Mouse (Mus musculus) limb, embryonic 11.5 days (tissue): ENCODE measurements at regions not wholly inside any gene's neighbourhood (a gene's known extent, or its start where the extent isn't known, plus 50 kb on each side); places are given as distances from the start of the nearest gene placed in this dataset.
A peak's percentile ranks its signal among the peaks of the same experiment; 100 is the strongest.

Experiments used
- ATAC-seq: fragments of 200-750 bp; cut with Nextera tagmentation; 2 replicates; pipeline ENCODE4 v1.8.0; 2017; ENCODE audit warnings: low read depth; ENCODE audit not compliant: insufficient number of reproducible peaks, low FRiP score, low TSS enrichment
- DNase-seq: peaks from one replicate; pipeline ENCODE4 v3.0.0-alpha.2; 2015; ENCODE audit warnings: low spot score
- H3K27ac ChIP-seq: fragments of 300-500 bp; sonication (generic); replicated peaks from 2 replicates; pipeline ENCODE4 v1.5.1; 2014; ENCODE audit warnings: low read depth, mild to moderate bottlenecking, low read length
- H3K27me3 ChIP-seq: fragments of 300-500 bp; sonication (generic); 2 replicates; pipeline ENCODE4 v1.6.1; 2014; ENCODE audit warnings: mild to moderate bottlenecking, low read length, mixed read lengths; ENCODE audit not compliant: control insufficient read depth, insufficient read depth
- H3K36me3 ChIP-seq: fragments of 300-500 bp; sonication (generic); 2 replicates; pipeline ENCODE4 v1.6.1; 2014; ENCODE audit warnings: mild to moderate bottlenecking, low read length, moderate library complexity, mixed read lengths; ENCODE audit not compliant: control insufficient read depth, insufficient read depth
- H3K4me1 ChIP-seq: fragments of 300-500 bp; sonication (generic); 2 replicates; pipeline ENCODE4 v1.6.1; 2014; ENCODE audit warnings: low read length, mixed read lengths; ENCODE audit not compliant: control insufficient read depth, insufficient read depth
- H3K4me2 ChIP-seq: fragments of 300-500 bp; sonication (generic); 2 replicates; pipeline ENCODE4 v1.6.1; 2014; ENCODE audit warnings: low read depth, mild to moderate bottlenecking, moderate library complexity; ENCODE audit not compliant: severe bottlenecking
- H3K4me3 ChIP-seq: fragments of 300-500 bp; sonication (generic); 2 replicates; pipeline ENCODE4 v1.5.1; 2014; ENCODE audit warnings: low read depth, low read length
- H3K9ac ChIP-seq: fragments of 300-500 bp; sonication (generic); 2 replicates; pipeline ENCODE4 v1.6.1; 2014; ENCODE audit warnings: mild to moderate bottlenecking, low read length
- H3K9me3 ChIP-seq: fragments of 300-500 bp; sonication (generic); 2 replicates; pipeline ENCODE4 v1.6.1; 2016; ENCODE audit warnings: low read length; ENCODE audit not compliant: control insufficient read depth
- WGBS: fragments of 180-500 bp; shearing (Covaris S2); extraction: QIAGEN DNeasy Blood & Tissue Kit; methylation state at CpG from one replicate; pipeline ENCODE4 v1.1.7; 2014; 5-methylcytosine and 5-hydroxymethylcytosine counted together

- Histone ChIP-seq H3K36me3 (no peaks in the 10 kb centered on the region), H3K4me3 (no peak overlapping the region), H3K9ac (no peak overlapping the region), H3K4me1 (no peaks in the 10 kb centered on the region), H3K9me3 (no peaks in the 10 kb centered on the region), H3K27ac (no peak overlapping the region), H3K4me2 (no peak overlapping the region), H3K27me3 (no peaks in the 10 kb centered on the region)
- WGBS, result 59% methylated on average over 2 of the region's 2 CpGs
- ATAC-seq (no peak), DNase-seq (no peak)
Measured at GRCm38 (mm10) chr2:80717979-80718378, 100.9 kb downstream of the Nup35 start.

- DNase-seq, result no peak
- Histone ChIP-seq H3K27ac (no peak overlapping the region), H3K36me3 (no peaks in the 10 kb centered on the region), H3K9me3 (no peaks in the 10 kb centered on the region), H3K4me3 (no peak overlapping the region), H3K4me1 (no peaks in the 10 kb centered on the region), H3K4me2 (no peak overlapping the region), H3K9ac (no peak overlapping the region), H3K27me3 (no peaks in the 10 kb centered on the region)
- 84% methylated on average over 5 of the region's 5 CpGs for WGBS
- ATAC-seq, result no peak
Measured at GRCm38 (mm10) chr2:80724085-80724484, 107.0 kb downstream of the Nup35 start.

DNA sequence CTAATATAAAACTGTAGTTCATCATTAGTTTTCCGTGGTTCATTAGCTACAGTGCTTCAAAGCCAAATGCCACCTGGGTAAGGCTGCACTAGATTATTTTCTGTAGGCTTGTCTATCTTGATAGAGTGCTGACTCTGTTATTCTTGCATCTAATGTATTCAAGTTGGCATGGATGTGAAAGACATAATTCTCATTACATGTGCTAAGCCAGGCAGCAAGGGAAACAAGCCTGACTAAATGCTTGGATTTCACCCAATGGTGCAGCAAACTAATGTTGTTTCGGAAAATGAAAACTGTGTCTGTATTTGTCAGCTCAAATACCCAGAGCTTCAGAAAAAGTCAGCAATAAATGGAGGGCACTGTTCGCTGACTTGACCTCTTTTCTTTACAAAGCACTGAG is 114.3 kb downstream of the Nup35 start:
- Histone ChIP-seq H3K27me3 (no peaks in the 10 kb centered on the region), H3K36me3 (no peaks in the 10 kb centered on the region), H3K27ac (no peak overlapping the region), H3K4me2 (no peak overlapping the region), H3K9ac (no peak overlapping the region), H3K9me3 (no peaks in the 10 kb centered on the region), H3K4me3 (no peak overlapping the region), H3K4me1 (no peaks in the 10 kb centered on the region)
- no peak for DNase-seq
- WGBS, result 92% methylated on average over 3 of the region's 3 CpGs
- ATAC-seq, result no peak

- H3K27me3 ChIP-seq, result no peaks in the 10 kb centered on the region
- no peak for ATAC-seq
- WGBS, result 82% methylated on average over 6 of the region's 6 CpGs
Measured at GRCm38 (mm10) chr2:80746737-80747136, 129.7 kb downstream of the Nup35 start.

GRCm38 (mm10) chr2:80762013-80762612 is 145.1 kb downstream of the Nup35 start:
- Histone ChIP-seq H3K27me3 (no peaks in the 10 kb centered on the region), H3K4me3 (no peak overlapping the region), H3K27ac (no peak overlapping the region), H3K4me1 (no peaks in the 10 kb centered on the region), H3K9me3 (no peaks in the 10 kb centered on the region), H3K9ac (no peak overlapping the region), H3K36me3 (no peaks in the 10 kb centered on the region), H3K4me2 (no peak overlapping the region)
- WGBS, result 32% methylated on average over 3 of the region's 3 CpGs
- DNase-seq (peak; percentile 45), ATAC-seq (no peak)

More at GRCm38 (mm10) chr2:80746737-80747136, 129.7 kb downstream of the Nup35 start:
- no peaks in the 10 kb centered on the region for H3K9me3 ChIP-seq
- no peak overlapping the region for H3K27ac ChIP-seq
- H3K36me3 ChIP-seq, result no peaks in the 10 kb centered on the region
- H3K4me3 ChIP-seq, result no peak overlapping the region
- DNase-seq, result no peak
- H3K4me2 ChIP-seq, result no peak overlapping the region
- H3K9ac ChIP-seq, result no peak overlapping the region
- no peaks in the 10 kb centered on the region for H3K4me1 ChIP-seq

GRCm38 (mm10) chr2:80771176-80771575 is 154.1 kb downstream of the Nup35 start:
- WGBS, result 67% methylated on average over 5 of the region's 5 CpGs
- no peaks in the 10 kb centered on the region for H3K36me3 ChIP-seq
- H3K4me3 ChIP-seq, result no peak overlapping the region
- no peak for ATAC-seq
- H3K27me3 ChIP-seq, result no peaks in the 10 kb centered on the region
- H3K9ac ChIP-seq, result no peak overlapping the region
- H3K27ac ChIP-seq, result no peak overlapping the region
- no peak for DNase-seq
- no peaks in the 10 kb centered on the region for H3K4me1 ChIP-seq
- no peaks in the 10 kb centered on the region for H3K9me3 ChIP-seq
- H3K4me2 ChIP-seq, result no peak overlapping the region

GRCm38 (mm10) chr2:80772455-80772854 is 155.4 kb downstream of the Nup35 start:
- ATAC-seq (no peak), DNase-seq (no peak)
- 75% methylated on average over 3 of the region's 3 CpGs for WGBS
- no peak overlapping the region for H3K9ac ChIP-seq
- H3K4me2 ChIP-seq, result no peak overlapping the region
- no peaks in the 10 kb centered on the region for H3K9me3 ChIP-seq
- no peaks in the 10 kb centered on the region for H3K27me3 ChIP-seq
- no peak overlapping the region for H3K4me3 ChIP-seq
- no peaks in the 10 kb centered on the region for H3K36me3 ChIP-seq
- no peaks in the 10 kb centered on the region for H3K4me1 ChIP-seq
- no peak overlapping the region for H3K27ac ChIP-seq

GRCm38 (mm10) chr2:80786370-80786769 is 169.3 kb downstream of the Nup35 start:
- no peaks in the 10 kb centered on the region for H3K27me3 ChIP-seq
- WGBS, result 87% methylated on average over 4 of the region's 4 CpGs
- H3K4me3 ChIP-seq, result no peak overlapping the region
- no peak overlapping the region for H3K4me2 ChIP-seq
- no peaks in the 10 kb centered on the region for H3K4me1 ChIP-seq
- no peak for ATAC-seq
- H3K9ac ChIP-seq, result no peak overlapping the region
- H3K9me3 ChIP-seq, result no peaks in the 10 kb centered on the region
- no peak for DNase-seq
- H3K36me3 ChIP-seq, result no peaks in the 10 kb centered on the region
- H3K27ac ChIP-seq, result no peak overlapping the region
